Mouse (Mus musculus): ENCODE data around the gene Palb2.
A peak's percentile ranks its signal among the peaks of the same experiment; 100 is the strongest.
"Not testable (repeated sequence)": the region's sequence is repeated elsewhere in the genome, so short reads cannot be mapped to it uniquely, and the experiment has no call there.

The Palb2 gene

DNA sequence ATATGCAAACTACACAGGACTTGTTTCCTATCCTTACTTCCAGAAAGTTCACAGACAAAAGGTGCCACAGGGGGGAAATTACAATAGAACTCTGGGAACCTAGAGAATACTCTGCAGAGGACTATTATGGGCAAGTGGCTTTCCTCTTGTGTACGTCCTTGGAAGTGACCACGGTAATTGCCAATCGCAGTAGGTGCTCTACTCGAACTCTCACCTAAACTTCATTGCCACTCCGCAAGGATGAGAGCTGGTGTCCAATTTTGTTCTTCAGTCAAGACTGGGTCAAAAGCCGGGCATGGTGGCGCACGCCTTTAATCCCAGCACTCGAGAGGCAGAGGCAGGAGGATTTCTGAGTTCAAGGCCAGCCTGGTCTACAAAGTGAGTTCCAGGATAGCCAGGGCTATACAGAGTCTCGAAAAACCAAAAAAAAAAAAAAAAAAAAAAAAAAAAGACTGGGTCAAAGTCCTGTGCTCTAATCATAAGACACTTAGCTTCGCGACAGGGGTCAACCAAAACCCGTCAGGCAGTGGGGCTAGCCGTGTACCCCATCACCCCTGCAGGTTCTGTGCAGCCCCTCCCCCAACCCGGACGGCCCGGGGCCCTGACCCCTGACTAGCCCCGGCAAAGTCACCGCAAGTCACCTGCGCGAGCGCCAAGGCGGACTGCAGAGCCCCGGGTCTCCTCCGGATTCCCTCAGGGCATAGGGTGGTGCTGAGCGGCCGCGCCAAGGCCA is 31.6 kb downstream of the Palb2 start:
- not testable (repeated sequence) for DNase-seq (ENCODE audit: extremely low read depth, low read depth)

DNA sequence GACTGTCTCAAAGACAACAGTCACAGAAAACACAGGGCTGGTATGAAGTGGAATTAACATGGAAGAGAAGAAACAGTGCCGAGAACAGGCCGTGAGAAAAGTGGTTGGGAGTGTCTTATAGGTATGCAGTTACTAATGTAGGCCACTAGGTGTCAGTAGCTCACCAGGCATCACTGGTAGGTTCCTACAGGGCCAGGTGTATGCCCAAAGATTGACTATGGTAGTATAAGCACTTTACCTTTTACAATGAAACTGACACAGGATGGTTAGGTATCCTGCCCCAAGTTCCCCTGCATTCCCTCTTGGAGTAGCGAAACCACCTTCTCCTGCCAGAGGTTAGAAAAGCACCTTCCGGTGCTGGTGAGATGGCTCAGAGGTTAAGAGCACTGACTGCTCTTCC is 33.6 kb downstream of the Palb2 start:
- DNase-seq (ENCODE audit: extremely low read depth, low read depth) = peak; percentile 46

DNA sequence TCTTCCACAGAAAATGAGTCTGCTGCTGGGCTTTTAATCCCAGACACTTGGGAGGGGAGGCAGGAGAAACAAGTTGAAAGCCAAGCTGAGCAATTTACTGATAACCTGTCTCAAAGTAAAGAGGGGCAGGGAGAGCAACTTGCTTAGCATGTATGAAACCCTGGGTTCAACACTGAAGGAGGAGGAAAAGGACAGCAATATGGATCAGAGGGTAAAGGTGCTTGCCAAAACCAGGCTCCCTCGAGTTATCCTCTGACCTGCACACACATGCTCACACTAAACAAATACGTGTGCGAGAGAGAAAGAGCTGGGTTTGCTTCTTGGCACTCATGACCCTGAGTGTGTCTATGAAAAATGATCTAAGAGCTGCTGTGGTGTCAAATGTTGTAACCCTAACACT is 34.8 kb downstream of the Palb2 start:
- DNase-seq (ENCODE audit: extremely low read depth, low read depth) = no peak

DNA sequence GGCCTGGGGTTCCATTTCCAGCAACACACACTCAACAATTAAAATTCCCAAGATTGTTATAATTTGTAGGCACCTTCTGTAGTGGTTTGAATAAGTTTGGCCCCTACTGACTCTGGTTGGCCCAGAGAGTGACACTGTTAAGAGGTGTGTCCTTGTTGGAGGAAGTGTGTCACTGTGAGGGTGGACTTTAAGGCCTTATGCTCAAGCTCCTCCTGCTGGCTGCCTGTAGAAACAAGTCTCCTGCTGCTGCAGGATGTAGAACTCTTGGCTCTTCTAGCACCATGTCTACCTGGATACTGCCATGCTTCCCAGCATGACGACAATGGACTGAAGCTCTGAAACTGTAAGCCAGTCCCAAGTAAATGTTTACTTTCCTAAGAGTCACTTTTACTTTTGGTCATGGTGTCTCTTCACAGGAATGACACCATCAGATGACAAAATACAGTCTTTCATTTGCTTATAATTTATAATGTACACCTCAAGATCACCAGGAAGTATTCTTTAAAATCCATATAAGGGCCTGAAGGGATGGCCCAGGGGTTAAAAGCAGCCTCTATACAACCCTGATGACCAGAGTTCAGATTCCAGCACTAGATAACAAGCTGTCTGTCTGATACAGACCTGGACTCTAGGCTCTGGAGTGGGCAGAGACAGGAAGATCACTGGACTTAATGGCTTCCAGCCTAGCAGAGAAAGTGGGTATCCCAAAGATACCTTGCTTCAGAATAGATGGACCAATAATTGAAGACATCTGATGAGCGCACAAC is 38.0 kb downstream of the Palb2 start:
- DNase-seq (ENCODE audit: extremely low read depth, low read depth) = peak; percentile 26

DNA sequence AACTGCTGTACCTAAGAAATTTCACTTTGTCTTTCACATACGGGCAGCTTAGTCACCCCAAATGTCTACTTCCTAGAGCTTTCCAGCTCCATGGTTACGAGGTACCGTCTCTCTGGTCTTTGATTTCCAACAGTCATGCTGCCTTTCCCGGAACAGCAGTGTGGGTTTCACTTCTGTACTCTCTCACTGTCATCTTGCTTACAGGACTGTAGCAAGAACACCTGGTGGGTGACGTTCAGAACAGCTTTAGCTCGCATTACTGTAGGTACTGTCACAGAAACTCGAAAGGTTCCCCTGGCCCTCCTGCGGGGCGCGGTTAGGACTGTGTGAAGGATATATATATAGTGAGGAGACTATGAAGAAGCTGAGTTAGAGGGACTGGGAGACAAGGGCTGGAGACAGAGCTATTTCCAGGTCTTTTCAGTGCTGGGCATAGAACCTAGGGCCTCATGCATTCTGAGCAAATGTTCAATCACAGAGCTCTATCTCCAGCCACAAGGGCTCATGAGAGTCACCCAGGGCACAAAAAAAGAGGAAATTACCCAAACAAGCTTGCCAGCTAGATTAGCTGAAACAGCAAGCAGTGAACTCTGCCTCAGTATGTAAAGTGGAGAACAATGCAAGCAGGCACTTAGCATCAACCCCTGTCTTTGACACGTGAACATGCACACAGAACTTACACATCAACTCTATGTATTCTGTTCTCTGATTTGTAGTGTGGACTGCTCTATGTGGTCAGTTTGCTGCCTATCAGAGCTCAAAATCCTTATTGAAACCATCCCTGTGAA is 45.4 kb downstream of the Palb2 start:
- no peak for DNase-seq (ENCODE audit: extremely low read depth, low read depth)

DNA sequence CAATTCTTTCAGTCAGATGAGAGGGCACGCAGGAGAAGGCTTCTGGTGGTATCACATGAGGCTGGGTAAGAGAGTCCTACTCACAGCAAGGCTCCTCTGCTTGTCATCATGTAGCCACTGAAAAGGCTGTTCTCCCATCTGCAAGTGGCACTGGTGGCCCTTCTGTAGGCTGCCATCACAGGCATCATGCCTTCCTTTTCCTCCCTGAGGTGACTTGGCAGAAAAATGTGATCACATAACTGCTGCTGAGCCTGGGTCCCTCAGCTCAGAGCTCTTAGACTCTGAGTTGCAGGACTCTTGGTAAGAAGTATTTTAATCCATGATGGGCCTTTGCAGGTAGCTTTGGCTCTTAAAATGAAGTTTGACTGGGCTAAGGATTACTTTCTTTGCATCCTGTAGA is 51.7 kb downstream of the Palb2 start:
- DNase-seq (ENCODE audit: extremely low read depth, low read depth) = no peak

DNA sequence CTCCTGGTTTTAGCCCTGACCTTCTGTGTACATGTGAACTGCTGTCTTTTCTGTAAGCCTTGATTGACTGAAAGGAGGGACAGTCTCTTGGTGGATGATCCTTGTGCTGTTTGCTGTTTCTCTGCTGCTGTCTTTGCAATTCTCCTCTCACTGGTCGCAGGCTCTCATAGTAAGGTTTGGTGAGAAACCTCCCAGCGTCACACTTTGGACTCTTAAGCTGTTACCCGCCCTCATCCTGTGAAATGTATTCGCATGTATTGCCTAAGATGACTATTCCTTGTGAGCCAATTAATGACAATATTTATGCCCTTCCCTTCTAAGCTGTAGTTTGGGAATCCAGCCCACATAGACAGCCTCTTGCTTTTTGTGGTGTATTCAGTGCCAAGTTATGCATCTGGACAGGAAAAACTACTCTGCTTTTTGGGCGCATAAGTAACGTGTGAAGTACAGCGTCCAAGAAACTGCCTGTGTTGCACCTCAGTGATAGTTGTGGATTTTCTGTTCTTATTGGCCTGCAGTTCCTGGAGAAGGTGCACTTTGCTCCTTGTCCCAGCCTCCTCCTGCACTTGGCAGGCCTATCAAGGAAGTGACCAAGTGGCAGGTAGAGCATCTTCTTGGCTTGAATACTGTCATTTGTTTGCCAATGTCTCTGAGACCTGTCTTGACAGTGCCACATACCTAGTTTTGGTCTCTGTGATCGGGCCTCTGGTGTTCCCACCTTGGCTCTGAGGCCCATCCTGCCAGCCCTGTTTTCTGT is 52.8 kb downstream of the Palb2 start:
- DNase-seq (ENCODE audit: extremely low read depth, low read depth) = no peak

DNA sequence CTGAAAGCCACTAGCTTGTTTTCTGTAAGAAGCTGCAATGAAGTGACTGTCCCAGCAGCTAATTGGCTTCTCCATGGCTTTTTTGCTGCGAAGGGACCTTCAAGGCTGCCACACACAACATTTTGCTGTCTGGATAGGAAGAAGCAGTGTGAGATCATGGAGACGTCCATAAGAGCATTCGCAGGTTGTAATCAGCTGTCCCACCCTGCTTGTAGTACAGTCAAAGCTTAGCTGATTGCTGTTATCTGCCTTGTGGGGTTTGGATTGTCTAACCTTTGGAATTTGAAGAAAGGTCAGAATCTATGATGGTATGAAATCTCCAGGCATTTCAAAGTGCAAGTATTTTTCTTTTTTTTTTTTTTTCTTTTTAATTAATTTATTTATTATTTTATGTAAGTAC is 58.4 kb downstream of the Palb2 start:
- DNase-seq (ENCODE audit: extremely low read depth, low read depth) = no peak

DNA sequence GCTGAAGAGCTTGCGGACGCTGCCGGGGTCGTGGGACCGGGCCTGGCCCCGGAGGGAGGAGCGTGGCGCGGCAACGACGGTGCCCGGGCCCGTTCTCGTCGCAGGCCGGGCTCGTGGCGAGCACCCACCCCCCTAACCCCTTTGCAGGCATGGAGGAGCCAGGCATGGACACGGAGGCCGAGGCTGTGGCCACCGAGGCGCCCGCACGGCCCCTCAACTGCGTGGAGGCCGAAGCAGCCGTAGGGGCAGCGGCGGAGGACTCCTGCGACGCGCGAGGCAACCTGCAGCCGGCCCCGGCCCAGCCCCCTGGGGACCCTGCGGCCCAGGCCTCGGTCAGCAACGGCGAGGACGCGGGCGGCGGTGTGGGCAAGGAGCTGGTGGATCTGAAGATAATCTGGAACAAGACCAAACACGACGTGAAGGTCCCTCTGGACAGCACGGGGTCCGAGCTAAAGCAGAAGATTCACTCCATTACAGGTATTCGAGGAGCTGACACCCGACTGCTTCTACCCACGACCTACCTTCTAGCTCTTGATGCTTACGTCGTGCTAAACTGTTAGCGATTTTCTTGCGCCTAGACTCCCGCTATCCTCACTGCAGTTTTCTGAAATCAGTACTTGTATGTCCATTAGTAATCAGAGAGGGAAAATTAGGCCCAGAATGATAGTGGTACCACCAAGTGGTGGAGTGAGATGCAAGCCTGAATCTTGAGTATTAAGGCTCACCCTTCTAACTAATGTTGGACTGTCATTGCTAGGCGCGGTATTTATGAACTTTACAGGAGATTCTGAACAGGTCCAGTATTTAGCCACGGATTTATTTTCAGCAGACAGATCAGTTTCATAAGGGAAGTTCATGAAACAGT is 65.0 kb downstream of the Palb2 start:
- no peak for DNase-seq (ENCODE audit: extremely low read depth, low read depth)

DNA sequence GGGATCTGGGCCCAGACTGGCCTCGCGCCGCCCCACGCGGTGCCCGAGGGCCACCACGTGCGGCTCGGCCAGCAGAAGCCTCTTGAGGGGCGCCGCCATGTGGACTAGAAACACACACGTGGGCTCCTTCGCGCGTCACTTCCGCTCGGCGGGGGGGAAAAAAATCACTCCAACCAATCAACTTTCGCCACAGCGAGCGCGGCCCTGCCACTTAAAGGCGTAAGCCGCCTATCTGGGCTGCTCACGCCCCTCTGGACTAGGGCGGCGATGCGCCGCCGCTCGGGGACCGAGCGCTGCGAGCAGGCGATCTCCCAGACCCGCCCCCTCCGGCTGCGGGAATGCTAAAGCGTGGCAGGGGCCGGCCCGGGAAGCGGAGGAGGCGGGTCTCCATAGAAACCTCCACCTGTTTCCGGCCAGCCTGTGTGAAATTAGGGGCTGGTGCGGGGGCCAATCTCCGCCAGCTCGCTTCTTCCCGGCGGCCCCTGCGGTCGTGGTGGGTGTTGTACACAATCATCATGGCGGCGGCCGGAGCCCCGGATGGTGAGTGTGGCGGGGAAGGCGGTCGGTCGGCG is 65.8 kb downstream of the Palb2 start, which contains the start of the genes Ubfd1 and Ears2:
Gene Ubfd1, plus strand, starts transcription at position 231 of the 572 bp plus-strand sequence.
Gene Ears2, minus strand, starts transcription at position 319 of the 572 bp plus-strand sequence.
- peak; percentile 93 for DNase-seq (ENCODE audit: extremely low read depth, low read depth)

DNA sequence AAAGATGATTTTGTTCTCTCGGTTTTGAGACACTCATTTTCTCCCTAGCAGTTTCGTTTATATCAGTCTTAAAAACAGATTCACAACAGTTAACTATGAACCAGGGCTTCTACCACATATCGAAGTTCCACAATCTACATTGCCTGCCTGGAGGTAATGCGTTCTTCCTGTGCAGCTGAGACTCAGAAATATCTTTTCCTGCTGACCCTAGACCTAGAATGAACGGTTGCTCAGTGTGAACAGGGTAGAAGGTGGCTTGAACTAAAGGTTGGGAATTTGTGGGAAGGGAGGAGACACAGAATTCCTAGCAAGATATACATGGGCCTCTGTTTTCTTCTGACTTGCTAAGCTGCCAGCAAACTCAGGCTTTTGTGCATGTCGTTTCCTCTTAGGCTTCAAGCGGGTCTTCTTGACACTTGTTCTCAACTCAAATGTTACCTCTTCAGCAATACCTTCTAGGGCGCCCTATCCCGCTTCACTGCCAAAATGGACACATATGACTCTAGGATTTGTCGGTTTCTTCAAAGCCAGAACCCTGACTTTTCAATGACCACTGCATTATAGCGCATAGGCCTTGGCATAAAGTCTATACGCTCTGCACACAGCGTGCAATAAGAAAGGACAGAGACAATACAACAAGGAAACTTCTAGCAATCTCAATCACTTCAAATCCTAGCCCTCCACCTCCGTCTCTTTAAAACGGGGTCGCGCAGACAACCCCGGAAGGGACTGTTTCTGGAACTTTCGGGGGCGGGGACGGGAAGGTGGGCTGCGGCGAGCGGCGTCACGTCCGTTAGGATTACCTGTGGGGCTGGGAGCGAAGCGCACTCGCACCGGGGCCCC is 66.5 kb downstream of the Palb2 start:
- DNase-seq (ENCODE audit: extremely low read depth, low read depth) = peak; percentile 40

DNA sequence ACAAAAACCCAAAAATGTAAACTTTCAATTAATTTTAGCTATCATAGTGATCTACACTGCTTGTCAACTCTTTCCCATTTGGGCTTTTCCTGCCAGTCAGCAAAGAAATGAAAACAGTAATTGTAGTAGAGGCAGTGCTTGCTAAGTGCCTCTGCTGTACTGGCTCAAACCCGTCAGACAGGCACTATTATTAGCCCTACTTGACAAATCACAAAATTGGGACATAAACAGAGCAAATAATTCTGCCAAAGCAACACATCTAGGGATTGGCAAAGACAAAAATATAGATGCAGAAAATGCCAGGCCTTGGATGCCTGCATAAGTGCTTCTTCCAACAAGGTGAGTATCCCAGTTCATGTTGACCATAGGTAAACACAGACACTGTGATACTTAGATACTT is 67.1 kb downstream of the Palb2 start:
- DNase-seq (ENCODE audit: extremely low read depth, low read depth) = no peak
